Mouse (Mus musculus) adrenal gland, postnatal 36 days (tissue): ENCODE results near the gene Ogdhl. TPM values are rescaled to one million over a fixed set of nuclear protein-coding genes. Genes with fewer than 3 reads are reported as not detected.
"Not testable (repeated sequence)": the region's sequence is repeated elsewhere in the genome, so short reads cannot be mapped to it uniquely, and the experiment has no call there.

Source experiments
- DNase-seq, 2 experiments: peaks; one replicate each; pipeline ENCODE4 v3.0.0; 2021; ENCODE audit warnings: mixed read lengths in 1 of 2
- long read RNA-seq, 2 experiments: library from polyadenylated mRNA; stranded (forward); transcript quantifications; one replicate each; pipeline ENCODE4 v2.0.0; 2021; ENCODE audit warnings: borderline sequencing depth in 2 of 2
- total RNA-seq, 2 experiments: library from RNA; stranded (reverse); gene quantifications; 2 replicates each; pipeline ENCODE4 v1.2.3; 2021

Ogdhl gene
- total RNA-seq: 1 to 10 TPM; 7.0 to 7.1 TPM
- long read RNA-seq, experiment 1, partial matches to known transcripts: 4 of 8 reads
- long read RNA-seq, experiment 1, other reads (novel, unspliced or antisense): 1 of 8 reads
- long read RNA-seq, experiment 2, partial matches to known transcripts: 1 of 3 reads
- long read RNA-seq, experiment 2, other reads (novel, unspliced or antisense): 0 of 3 reads

- peak; percentile 82 to 87 for DNase-seq
These were observed at the start of gene Ogdhl for GRCm38 (mm10) chr14:32321732-32322685. Ogdhl (plus strand) TSS chr14:32322019.

GRCm38 (mm10) chr14:32301622-32302021 is 20.2 kb upstream of the Ogdhl start:
- no peak for DNase-seq

GRCm38 (mm10) chr14:32302423-32302822 is 19.4 kb upstream of the Ogdhl start:
- DNase-seq: no peak

DNA sequence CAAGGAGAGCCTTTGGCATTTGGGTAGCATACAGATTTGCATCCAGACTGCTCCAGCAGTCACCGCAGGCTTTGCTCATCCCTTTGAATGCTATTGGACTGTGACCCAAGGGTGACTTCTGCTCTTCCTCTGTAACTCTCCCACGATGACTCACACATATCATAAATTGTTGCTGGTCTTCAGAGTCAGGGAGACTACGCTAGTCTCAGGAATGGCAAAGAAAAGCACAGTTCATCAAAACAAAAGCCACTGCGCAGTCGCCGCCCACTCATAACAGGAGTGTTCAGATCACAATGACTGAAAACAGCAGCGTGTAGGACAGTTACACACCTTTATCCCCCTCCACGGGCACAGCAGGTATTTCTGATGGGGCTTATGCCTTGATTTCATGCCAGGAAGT is 16.9 kb upstream of the Ogdhl start:
- peak; percentile 38 to 44 for DNase-seq

DNA sequence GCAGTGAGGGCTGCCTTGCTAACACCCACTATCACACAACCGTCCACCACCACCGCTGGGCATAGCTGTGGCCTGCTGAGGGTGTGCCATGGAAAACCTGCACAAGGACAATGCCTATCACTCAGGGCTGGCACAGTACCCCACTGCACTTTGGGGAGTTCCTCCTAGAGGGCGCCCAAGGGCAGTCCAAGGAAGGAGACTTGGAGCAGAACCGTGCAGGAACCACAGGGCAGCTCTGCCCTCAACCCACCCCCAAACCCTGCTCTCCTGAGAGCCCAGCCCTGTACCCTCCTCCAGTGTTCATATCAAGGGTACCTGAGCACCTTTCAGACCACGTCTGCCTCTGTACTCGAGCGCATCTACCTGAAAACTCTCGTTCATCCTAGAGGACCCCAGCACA is 11.9 kb upstream of the Ogdhl start:
- peak; percentile 75 to 77 for DNase-seq

- DNase-seq: no peak
These were observed 10.3 kb upstream of the Ogdhl start for GRCm38 (mm10) chr14:32311381-32312035.

- DNase-seq: no peak
These were observed 4.0 kb upstream of the Ogdhl start for GRCm38 (mm10) chr14:32317822-32318221.

- no peak for DNase-seq
These were observed 1.4 kb downstream of the Ogdhl start for GRCm38 (mm10) chr14:32323221-32323620.

DNA sequence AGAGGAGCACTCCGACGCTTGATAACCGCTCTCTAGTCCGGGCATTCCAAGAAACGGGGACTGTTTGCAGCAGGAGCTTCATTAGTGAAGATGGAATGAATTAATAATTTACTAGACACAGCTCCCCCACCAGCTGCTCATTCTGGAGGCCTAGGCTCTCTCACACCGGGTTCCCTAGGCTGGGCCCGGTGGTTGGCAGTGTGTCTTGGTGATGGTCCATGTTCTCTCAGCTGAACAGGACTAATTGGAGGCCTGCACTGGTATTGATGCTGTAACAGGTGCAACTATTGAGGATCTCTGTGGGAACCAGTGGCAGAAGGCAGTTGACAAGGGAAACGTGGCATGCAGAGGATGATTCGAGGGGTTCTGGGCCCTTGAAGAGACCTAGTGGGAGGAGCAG is 5.5 kb downstream of the Ogdhl start:
- DNase-seq: no peak

GRCm38 (mm10) chr14:32332515-32333445 is 11.0 kb downstream of the Ogdhl start:
- DNase-seq: no peak

GRCm38 (mm10) chr14:32336021-32336420 is 14.2 kb downstream of the Ogdhl start:
- no peak for DNase-seq

- DNase-seq: no peak
These were observed 14.7 kb downstream of the Ogdhl start for GRCm38 (mm10) chr14:32336547-32336946.

DNA sequence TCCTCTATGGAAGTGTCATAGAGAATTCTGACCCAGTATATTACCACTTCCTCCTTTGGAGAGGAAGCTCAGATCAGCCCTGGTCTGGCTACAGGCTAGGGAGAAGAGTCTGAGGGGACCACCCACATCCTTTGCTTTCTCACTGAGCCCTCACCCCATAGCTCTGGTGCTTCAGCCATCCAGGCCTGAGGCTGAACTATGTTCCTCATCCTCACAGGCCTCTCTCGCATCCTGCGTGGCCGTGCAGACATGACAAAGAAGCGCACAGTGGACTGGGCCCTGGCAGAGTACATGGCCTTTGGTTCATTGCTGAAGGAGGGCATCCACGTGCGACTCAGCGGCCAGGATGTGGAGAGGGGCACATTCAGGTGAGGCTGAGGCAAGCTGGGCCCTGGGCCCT is 20.0 kb downstream of the Ogdhl start:
- DNase-seq: no peak

DNA sequence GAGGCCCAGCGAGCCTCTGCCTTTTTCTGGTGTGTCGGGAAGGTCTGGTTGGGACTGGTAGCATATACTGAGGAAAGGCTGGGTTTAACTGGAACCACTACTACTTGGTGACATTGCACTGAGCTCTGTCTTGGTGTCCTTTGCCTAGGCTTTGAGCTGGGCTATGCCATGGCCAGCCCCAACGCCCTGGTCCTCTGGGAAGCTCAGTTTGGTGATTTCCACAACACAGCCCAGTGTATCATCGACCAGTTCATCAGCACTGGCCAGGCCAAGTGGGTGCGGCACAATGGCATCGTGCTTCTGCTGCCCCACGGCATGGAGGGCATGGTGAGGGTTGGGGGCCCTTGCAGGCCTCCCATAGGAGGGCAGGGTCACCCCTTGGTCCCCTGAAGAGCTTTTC is 22.4 kb downstream of the Ogdhl start:
- DNase-seq: no peak

GRCm38 (mm10) chr14:32344694-32345093 is 22.9 kb downstream of the Ogdhl start:
- DNase-seq: no peak

DNA sequence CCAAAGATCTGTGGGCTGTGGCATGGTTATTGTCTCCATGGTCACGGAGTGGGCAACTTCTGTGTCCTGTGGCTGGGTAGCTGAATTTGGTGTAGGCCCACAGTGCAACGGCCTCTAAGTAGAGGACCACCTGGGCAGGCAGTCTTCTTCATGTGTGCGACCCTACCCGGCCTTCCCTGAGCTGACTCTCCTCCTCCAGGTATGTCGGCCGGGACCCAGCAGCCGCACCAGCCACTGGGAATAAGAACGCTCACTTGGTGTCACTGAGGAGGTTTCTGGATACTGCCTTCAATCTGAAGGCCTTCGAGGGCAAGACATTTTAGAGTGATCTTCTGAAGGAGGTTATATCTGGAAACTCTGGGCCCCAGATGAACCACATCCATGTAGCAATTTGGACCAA is 25.5 kb downstream of the Ogdhl start:
- no peak for DNase-seq

DNA sequence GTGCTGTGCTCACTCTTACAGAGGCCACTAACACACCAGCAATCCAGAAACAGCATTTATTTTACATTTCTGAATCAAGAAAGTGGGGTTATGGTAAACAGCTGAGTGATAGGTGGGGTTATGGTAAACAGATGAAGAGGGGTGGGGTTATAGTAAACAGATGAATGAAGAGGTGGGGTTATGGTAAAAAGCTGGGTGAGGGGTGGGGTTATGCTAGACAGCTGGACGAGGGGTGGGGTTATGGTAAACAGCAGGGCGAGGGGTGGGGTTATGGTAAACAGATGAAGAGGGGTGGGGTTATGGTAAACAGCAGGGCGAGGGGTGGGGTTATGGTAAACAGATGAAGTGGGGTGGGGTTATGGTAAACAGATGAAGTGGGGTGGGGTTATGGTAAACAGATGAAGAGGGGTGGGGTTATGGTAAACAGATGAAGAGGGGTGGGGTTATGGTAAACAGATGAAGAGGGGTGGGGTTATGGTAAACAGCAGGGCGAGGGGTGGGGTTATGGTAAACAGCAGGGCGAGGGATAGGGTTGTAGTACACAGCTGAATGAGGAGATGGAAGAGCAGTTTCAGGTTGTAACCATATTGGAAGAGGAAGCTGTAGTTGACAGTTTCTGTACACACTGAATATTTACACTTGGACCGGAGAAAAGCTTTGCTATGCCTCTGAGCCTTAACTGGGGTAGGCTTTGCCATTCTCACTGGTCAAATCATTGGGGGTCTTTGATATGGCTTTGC is 29.5 kb downstream of the Ogdhl start:
- not testable (repeated sequence) for DNase-seq

DNA sequence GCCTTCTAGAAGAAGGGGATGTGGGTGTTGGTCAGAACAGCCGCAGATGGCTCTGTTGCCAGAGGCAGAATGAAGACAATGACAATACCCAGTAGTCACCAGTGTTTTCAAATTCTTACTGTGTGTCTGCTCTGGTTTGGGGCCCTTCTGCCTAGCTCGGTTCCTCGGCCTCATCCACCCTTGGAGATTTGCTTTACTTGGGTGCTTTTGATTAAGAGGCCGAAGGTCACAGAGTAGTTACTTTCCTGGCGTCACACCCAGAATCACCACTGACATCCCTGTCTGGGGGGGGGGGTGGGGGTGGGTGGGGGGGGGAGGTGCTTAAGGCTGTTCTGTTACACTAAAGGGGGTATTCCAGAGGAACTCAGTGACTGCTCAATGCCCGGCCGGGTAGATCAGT is 42.5 kb downstream of the Ogdhl start:
- no peak for DNase-seq

DNA sequence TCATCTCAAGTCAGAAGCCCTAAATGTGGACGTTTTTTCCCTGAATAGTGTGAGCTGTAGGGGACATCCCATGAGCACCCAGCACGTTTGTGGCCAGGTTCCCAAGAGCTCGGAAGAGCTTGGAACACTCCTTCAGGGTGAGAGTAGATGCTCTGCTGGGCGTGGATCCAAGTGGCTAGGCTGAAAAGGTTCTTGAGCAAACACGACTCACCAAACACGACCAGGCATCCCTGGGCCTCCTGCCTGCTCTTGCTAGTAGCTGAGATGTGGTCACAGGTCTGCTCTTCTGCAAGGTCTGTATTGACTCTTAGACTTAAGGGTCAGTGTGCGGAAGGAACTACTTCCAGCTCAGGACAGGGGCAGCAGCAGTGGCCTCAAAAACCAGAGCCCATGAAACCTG is 47.9 kb downstream of the Ogdhl start:
- no peak for DNase-seq

DNA sequence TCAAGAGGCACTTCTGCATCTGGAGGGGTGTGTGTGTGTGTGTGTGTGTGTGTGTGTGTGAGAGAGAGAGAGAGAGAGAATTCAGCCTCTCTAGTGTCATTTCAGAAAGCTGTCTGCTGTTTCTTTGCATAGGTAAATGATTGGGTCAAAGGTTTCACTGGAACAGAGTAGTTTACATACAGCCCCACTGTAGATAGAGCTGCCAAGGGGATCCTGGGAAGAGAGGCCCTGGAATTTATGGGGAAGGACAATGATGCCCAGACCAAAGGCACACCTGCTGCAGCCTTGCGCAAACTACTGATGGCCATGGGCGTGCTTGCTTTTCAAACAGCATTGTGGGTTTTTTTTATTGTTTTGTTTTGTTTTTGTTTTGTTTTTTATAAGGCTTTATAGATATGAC is 50.7 kb downstream of the Ogdhl start:
- DNase-seq: no peak
